ENCODE assay signal across 1 mouse cellular context in the genomic region with DNA sequence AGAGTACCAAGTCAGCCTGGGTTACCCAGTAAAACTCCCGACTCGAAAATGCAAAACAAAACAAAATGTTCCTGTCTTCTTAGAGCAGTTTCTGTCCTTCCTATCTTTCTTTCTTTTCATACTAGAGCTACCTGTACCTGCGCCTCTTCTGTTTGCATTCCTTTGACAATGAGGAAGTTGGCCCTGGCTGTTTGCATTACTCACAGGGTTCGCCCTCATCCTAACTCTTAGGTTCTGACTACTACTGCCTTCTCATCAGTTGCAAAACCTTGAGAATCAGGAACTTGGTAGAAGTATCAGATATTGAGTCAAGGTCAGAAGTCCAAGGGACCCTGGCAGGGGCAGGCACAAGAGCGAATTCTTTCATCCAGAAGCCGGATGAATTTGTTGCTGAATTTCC.
TF ChIP-seq lines count a peak whose summit lies in the region.

No protein-coding gene starts in this region.

TF ChIP-seq in myocyte, 11 proteins besides CTCF, POLR2A, EP300 and RAD21 (continued from another document):
- TF ChIP-seq MYOG (IDR thresholded peaks at IDR 0.05; ENCODE audit: control insufficient read depth in 1 of 3, insufficient read depth in 1 of 3, insufficient read length in 2 of 3, low read depth in 2 of 3): no peak
- TF ChIP-seq TCF3 (IDR thresholded peaks at IDR 0.05; ENCODE audit: insufficient read length, low read depth): no peak
- no peak for TF ChIP-seq USF1 (IDR thresholded peaks at IDR 0.05; ENCODE audit: low read depth)
- no peak for TF ChIP-seq CEBPB (IDR thresholded peaks at IDR 0.05; ENCODE audit: insufficient read depth, poor library complexity, severe bottlenecking)
- no peak for TF ChIP-seq MYOD1 (IDR thresholded peaks at IDR 0.05; ENCODE audit: control insufficient read depth in 1 of 3, insufficient read length in 2 of 3, low read depth in 2 of 3)
- TF ChIP-seq REST (IDR thresholded peaks at IDR 0.05; ENCODE audit: insufficient read depth, insufficient read length): no peak
- TF ChIP-seq POLR2AphosphoS2 (IDR thresholded peaks at IDR 0.05; ENCODE audit: insufficient read length, low read depth): no peak
